Mouse (Mus musculus) cerebellum, adult 2 months (tissue): ENCODE measurements around the gene Adamtsl3.

Experiments
- CTCF ChIP-seq: fragments of 200-500 bp; IDR thresholded peaks from 2 replicates; pipeline ENCODE4 v1.5.1; 2011; ENCODE audit warnings: low read depth, mild to moderate bottlenecking, control low read depth, low read length, moderate library complexity, borderline replicate concordance; ENCODE audit not compliant: insufficient read depth
- POLR2A ChIP-seq: fragments of 200-500 bp; IDR thresholded peaks from 2 replicates; pipeline ENCODE4 v1.6.1; 2011; ENCODE audit warnings: low read length, control low read depth, borderline replicate concordance; ENCODE audit not compliant: insufficient read depth

DNA sequence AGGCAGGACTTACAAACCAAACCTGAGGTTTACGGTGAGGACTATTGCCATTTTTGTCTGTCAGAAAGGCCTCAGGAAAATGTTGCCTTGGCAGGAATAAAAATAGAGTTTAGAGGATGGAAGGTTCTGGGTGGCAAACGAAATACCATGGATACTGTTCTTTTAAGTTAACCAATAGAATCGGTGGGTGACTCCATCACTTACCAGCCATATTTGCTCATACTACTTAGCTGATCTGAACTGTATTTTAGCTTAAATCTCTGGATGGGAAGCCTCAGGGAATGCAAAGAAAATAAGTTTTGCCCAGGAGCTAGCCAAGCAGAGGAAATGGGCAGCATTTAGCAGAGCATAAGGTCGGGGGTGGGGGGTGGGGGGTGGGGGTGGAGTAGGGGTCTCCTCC is 312.4 kb downstream of the Adamtsl3 start:
- TF ChIP-seq POLR2A: no peak
- TF ChIP-seq CTCF: no peak
